Mouse (Mus musculus) urinary bladder, postnatal 36 days (tissue): ENCODE results near the gene Kdm1a.

ENCODE experiments used
- DNase-seq, 2 experiments: peaks; one replicate each; pipeline ENCODE4 v3.0.0; 2022; ENCODE audit warnings: low spot score in 2 of 2, mixed read lengths in 1 of 2

Gene Kdm1a

GRCm38 (mm10) chr4:136526412-136526811 is 76.1 kb downstream of the Kdm1a start:
- peak; percentile 48 to 49 for DNase-seq

- DNase-seq: no peak
Measured at GRCm38 (mm10) chr4:136524309-136524708, 78.2 kb downstream of the Kdm1a start.

GRCm38 (mm10) chr4:136521898-136522297 is 80.6 kb downstream of the Kdm1a start:
- no peak for DNase-seq

- no peak for DNase-seq
Measured at GRCm38 (mm10) chr4:136519866-136520265, 82.7 kb downstream of the Kdm1a start.

DNA sequence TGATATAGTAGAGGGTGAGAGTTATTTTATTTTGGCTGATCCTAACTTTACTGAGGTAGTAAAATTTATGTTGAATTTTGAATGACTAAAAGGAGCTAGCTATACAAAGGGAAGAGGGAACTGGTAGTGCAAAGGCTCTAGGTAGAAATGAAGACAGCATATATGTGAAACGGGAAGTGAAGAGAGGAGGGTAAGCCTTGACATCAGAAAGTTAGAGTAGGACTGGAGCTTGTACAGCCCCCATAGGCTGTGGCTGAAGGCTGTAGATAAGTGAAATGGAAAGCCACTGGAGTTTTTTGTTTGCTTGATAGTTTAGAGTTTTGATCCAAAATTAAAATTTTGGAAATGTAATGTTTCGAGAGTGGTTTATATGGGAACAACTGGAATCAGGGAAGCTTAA is 83.9 kb downstream of the Kdm1a start:
- DNase-seq: no peak

DNA sequence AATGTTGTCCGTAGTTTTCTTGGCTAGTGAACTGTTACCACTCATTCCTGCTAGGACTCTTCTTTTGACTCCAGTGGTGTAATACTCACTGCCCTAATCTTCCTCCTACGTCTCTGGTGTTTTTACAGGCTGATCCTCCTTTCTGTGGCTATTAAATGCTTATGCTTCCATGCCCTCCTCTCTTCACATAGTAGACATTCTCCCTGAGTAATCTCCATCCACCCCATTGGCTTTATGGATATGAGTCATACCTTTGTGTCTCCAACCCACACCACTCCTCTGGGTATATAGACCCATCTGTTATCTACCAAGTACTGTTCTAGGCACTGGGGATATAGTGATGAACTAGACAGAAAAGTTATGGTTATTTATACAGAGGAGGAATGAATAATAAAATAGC is 84.4 kb downstream of the Kdm1a start:
- no peak for DNase-seq

GRCm38 (mm10) chr4:136512905-136513304 is 89.6 kb downstream of the Kdm1a start:
- no peak for DNase-seq

DNA sequence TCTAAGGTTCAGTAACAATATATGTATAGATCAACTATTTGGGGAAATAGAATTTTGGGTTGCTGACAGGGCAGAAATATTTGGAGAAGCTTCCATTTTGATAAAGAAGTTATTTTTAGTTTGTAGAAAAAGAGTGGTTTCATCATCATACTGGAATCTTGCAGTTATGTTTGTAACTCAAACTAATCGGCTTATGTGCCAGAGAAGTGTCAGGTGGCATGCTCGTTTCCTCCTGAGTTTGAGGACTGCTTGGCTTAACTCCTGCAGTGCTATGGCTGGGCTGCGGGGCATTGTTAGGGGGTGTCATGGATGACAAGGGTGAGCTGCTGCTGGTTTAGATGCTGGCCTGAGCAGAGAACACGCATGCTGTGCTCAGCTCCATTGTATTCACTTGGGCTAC is 90.8 kb downstream of the Kdm1a start:
- no peak for DNase-seq

GRCm38 (mm10) chr4:136509857-136510256 is 92.7 kb downstream of the Kdm1a start:
- DNase-seq: no peak

DNA sequence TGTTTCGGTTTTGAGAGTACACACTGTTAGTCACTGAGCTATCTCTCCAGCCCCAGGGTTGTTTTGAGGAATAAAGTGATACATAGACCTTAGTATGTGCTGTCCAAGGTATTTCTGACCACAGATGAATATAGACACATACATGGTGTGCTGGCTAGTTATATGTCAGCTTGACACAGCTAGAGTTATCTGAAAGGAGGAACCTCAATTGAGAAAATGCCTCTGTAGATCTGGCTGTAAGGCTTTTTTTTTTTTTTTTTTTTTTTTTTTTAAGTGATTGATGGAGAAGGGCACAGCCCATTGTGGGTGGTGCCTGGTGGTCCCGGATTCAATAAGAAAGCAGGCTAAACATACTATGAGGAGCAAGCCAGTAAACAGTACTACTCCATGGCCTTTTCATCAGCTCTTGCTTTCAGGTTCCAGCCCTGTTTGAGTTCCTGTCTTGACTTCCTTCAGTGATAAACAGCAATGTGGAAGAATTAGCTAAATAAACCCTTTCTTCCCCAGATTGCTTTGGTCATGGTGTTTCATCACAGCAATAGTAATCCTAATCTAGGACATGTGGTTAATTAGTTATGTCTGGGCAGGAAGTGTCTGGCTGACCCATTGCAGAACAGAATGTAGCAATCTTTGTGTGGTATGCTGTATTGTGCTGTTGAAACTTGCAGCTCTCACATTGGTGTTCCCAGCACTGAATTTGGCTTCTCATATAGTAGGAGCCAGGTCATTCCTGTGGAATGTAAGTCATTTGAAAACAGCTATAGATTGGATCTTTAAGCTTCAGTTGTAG is 96.9 kb downstream of the Kdm1a start:
- peak in 1 of 2 experiments; percentile 8 for DNase-seq
